Mouse (Mus musculus): ENCODE results near the gene Sh2d1b1.
"Not testable (repeated sequence)": the region's sequence is repeated elsewhere in the genome, so short reads cannot be mapped to it uniquely, and the experiment has no call there.

Gene Sh2d1b1

GRCm38 (mm10) chr1:170277016-170277415 lies at the start of gene Sh2d1b1:
Gene Sh2d1b1, plus strand, starts transcription at chr1:170277320.
- DNase-seq (ENCODE audit: low read depth, low spot score) = no peak

GRCm38 (mm10) chr1:170232688-170233087 lies 44.4 kb upstream of the Sh2d1b1 start, which contains the start of gene Sh2d1b2:
Gene Sh2d1b2, plus strand, starts transcription at chr1:170232749.
- not testable (repeated sequence) for DNase-seq (ENCODE audit: low read depth, low spot score)

GRCm38 (mm10) chr1:170245016-170245415 lies 32.1 kb upstream of the Sh2d1b1 start:
- DNase-seq (ENCODE audit: low read depth, low spot score) = no peak

DNA sequence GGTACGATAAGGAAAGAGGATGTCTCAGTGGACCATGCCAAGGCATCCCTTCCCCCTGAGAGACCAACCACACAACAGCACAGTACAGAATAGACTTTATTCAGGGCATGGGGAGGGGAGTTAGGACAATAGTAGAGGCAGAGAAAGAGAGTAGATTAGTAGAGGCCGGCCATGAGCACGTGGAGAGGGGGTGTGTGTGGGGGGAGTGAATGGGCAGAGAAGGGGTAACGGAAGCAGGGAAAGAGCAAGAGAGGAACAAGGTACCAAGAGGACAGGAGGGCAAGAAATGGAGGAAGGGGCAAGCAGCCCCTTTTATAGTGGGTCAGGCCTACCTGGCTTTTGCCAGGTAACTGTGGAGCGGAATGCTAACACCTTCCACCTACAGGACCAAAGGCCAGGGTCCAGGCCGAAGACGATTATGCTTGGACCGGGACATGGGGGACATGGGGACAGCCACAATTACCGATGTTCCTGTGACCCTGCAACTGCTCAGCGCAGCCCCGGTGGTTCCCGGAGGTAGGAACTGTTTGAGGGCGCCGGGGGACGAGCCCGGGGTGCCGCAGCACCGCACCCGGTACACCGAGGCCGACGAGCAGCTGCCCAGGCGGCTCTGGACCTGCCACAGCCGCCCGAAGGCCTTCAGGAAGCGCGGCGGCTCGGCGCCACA lies 22.1 kb upstream of the Sh2d1b1 start:
- no peak for DNase-seq (ENCODE audit: low read depth, low spot score)

DNA sequence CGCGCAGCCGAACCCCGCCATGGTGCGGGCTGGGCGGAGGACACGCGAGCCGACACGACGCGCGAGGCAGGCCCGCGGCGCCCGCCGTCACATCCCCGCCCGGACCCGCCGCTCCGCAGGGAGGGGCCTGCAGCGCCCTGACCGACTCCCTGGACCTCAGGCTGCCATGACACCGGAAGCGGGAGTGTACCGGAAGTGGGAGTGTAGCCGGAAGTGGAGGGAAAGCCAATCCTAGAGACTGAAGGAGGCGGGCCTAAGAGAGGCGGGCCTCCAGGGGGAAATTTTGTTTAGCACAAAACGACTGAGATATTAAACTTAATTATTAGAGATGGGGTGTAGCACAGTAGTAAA lies 21.6 kb upstream of the Sh2d1b1 start:
- peak; percentile 84 for DNase-seq (ENCODE audit: low read depth, low spot score)

GRCm38 (mm10) chr1:170270281-170270680 lies 6.8 kb upstream of the Sh2d1b1 start:
- no peak for DNase-seq (ENCODE audit: low read depth, low spot score)

- no peak for DNase-seq (ENCODE audit: low read depth, low spot score)
Observed at GRCm38 (mm10) chr1:170270696-170271095, 6.4 kb upstream of the Sh2d1b1 start.

- DNase-seq (ENCODE audit: low read depth, low spot score) = no peak
Observed at GRCm38 (mm10) chr1:170273252-170273651, 3.9 kb upstream of the Sh2d1b1 start.

GRCm38 (mm10) chr1:170282415-170283129 lies 5.5 kb downstream of the Sh2d1b1 start:
- no peak for DNase-seq (ENCODE audit: low read depth, low spot score)

- peak; percentile 49 for DNase-seq (ENCODE audit: low read depth, low spot score)
Observed at GRCm38 (mm10) chr1:170292239-170292951, 15.3 kb downstream of the Sh2d1b1 start.

DNA sequence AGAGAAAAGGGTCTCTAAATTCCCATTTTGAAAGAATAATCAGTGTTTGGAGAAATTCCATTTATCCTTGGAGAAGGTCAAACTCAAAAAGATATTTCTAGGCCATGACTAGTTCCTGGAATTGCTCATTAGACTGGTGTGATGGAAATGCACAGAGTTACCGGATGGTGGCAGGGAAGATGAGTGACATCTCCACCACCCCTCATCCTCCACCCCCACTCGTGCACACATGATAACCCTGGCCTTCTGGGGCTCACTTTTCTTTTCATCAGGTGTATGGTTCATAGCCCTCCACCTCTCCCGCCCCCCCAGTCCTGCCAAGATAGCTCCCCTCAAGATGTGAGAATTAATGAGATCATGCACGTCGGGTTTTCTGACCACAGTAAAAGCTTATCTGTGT lies 16.1 kb downstream of the Sh2d1b1 start:
- no peak for DNase-seq (ENCODE audit: low read depth, low spot score)

GRCm38 (mm10) chr1:170294786-170295570 lies 17.9 kb downstream of the Sh2d1b1 start:
- no peak for DNase-seq (ENCODE audit: low read depth, low spot score)

GRCm38 (mm10) chr1:170299496-170299895 lies 22.4 kb downstream of the Sh2d1b1 start:
- no peak for DNase-seq (ENCODE audit: low read depth, low spot score)

DNA sequence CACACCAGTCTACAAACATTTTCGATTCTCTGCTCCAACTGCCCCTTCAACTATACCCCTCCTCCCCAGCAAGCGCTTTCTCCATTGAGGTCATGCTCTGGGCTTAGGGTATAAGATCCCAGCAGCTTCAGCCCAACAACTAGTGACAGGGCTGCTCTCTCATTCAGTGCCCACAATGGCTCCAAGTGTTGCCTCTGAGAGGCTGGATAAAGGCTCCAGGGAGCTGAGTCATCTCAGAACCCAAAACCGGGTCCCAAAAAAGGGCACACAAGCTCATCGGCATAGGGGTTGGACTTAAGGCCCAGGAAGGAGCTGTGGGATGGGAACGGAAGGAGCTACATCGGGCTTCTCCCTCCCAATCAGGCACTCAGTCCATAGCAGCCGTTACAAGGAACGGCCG lies 24.6 kb downstream of the Sh2d1b1 start:
- no peak for DNase-seq (ENCODE audit: low read depth, low spot score)

- DNase-seq (ENCODE audit: low read depth, low spot score) = no peak
Observed at GRCm38 (mm10) chr1:170302456-170302855, 25.3 kb downstream of the Sh2d1b1 start.

- no peak for DNase-seq (ENCODE audit: low read depth, low spot score)
Observed at GRCm38 (mm10) chr1:170303103-170303502, 26.0 kb downstream of the Sh2d1b1 start.

GRCm38 (mm10) chr1:170305002-170305401 lies 27.9 kb downstream of the Sh2d1b1 start:
- no peak for DNase-seq (ENCODE audit: low read depth, low spot score)

DNA sequence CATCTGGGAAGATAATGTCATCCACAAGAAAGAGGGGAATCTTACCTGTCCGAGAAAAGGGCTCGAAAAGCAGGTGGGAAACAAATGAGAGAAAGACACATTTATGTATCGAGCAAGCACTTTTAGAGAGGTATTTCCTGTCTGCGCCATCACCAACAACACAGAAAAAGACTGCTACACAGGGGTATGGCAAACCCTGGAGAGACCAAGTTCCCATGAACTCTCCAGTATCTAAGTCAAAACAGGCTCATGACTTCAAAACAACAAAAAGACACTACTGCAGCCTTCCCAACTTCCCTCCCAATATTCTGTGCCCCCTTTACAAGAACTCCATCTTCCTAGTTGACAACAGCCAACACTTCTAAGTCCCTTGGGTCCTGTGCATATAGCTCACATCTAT lies 29.1 kb downstream of the Sh2d1b1 start, which contains the start of gene Gm7694:
Gene Gm7694, minus strand, starts transcription at position 101 of the 400 bp plus-strand sequence.
- no peak for DNase-seq (ENCODE audit: low read depth, low spot score)

DNA sequence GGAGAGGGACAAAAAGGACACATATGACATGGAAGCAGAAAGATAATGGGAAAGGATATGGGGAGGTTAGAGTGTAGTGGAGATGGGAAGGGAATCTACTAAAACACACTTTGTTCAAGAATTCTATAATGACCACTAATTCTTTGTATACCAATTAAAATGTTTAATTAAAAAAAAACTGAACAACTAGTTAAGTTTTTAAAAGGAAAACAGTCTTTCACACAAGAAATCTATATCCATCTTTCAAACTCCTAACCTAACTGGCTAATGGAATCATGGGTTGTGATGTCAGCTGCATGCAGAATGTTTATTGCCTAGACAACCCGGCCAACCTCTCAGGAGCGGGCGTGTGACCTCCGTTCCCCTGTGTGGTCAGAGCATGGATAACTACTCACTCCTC lies 31.4 kb downstream of the Sh2d1b1 start, which contains the start of gene Spata46:
Gene Spata46, plus strand, starts transcription at position 301 of the 400 bp plus-strand sequence.
- DNase-seq (ENCODE audit: low read depth, low spot score) = no peak

GRCm38 (mm10) chr1:170311431-170311830 lies 34.3 kb downstream of the Sh2d1b1 start:
- DNase-seq (ENCODE audit: low read depth, low spot score) = no peak

GRCm38 (mm10) chr1:170322046-170322445 lies 44.9 kb downstream of the Sh2d1b1 start:
- DNase-seq (ENCODE audit: low read depth, low spot score) = no peak

- DNase-seq (ENCODE audit: low read depth, low spot score) = no peak
Observed at GRCm38 (mm10) chr1:170323001-170323400, 45.9 kb downstream of the Sh2d1b1 start.

Measured in retina, postnatal 7 days (tissue).